Mouse (Mus musculus): ENCODE measurements at regions not wholly inside any gene's neighbourhood (a gene's known extent, or its start where the extent isn't known, plus 50 kb on each side); places are given as distances from the start of the nearest gene placed in this dataset.

DNA sequence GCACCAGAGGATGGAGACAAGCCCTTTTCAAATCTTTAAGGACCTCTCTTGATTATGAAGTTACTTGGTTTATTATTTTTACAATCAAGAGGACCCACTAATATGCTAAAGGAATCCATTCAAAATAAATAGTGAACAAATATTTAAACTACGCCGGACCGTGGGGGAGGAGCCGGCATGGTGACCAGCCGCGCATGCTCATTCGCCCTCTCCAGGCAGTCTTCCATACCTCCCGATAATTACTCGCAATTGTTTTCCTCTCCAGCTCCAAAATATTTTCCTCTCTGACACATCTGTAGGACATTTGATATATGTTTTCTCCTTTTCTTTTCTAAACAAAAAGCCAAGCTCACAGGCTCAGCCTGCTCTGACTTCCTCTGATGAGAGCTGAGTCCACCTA lies 111.3 kb upstream of the Gsc start:
- TF ChIP-seq POLR2A (IDR thresholded peaks at IDR 0.05; ENCODE audit: extremely low read depth, insufficient read depth, low read length) (no peak), CTCF (IDR thresholded peaks at IDR 0.05; ENCODE audit: extremely low read depth, insufficient read depth, low read length) (no peak)
- Histone ChIP-seq H3K27ac (ENCODE audit: insufficient read depth, low read length) (no peak overlapping the region), H3K4me3 (ENCODE audit: insufficient read depth, low read length) (no peak overlapping the region)

DNA sequence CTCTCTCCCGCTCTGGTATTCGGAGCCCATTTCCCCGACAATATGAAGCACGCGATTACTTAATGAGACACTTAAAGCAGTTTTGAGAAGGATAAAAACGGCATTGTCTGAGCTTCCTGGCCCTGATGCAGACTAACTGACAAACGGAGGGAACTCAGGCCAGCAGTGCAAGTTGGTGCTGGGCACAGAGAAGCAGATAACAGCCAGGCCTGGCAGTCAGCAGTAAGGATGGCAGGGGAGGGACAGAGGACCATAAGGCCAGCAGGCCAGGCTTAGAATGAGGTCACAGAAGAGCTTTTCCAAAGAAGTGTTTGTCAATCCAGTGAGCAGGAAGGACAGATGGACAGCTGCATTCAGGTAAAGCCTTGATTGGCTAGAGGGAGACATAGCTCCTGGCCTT lies 107.7 kb upstream of the Gsc start:
- Histone ChIP-seq H3K27ac (ENCODE audit: insufficient read depth, low read length) (no peak overlapping the region), H3K4me3 (ENCODE audit: insufficient read depth, low read length) (no peak overlapping the region)
- no peak for TF ChIP-seq CTCF (IDR thresholded peaks at IDR 0.05; ENCODE audit: extremely low read depth, insufficient read depth, low read length)
- TF ChIP-seq POLR2A (IDR thresholded peaks at IDR 0.05; ENCODE audit: extremely low read depth, insufficient read depth, low read length): no peak

More for the DNA sequence above, 111.3 kb upstream of the Gsc start:
- H3K4me1 ChIP-seq (ENCODE audit: control insufficient read depth, insufficient read depth, low read length): no peaks in the 10 kb centered on the region

DNA sequence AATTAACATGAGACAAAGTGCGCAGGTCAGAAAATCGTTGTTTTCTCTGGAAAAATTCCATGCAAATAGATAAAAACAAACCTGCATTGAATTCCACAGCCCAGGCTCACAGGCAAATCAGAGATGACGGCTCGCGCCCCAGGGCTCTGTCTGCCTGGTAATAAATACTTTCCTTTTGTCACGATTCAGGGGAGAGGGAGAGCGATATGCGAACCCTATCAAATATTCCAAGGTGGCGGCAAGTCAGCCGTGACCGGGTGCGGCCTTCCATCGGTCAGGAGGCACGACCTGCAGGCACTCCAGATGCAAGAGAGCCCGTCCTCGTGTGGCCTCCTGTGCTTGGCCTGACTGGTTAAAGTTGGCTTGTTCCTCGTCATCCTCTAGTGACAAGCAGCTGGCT lies 94.5 kb upstream of the Gsc start:
- no peaks in the 10 kb centered on the region for H3K4me1 ChIP-seq (ENCODE audit: control insufficient read depth, insufficient read depth, low read length)
- no peak overlapping the region for H3K27ac ChIP-seq (ENCODE audit: insufficient read depth, low read length)
- no peak overlapping the region for H3K4me3 ChIP-seq (ENCODE audit: insufficient read depth, low read length)
- TF ChIP-seq POLR2A (IDR thresholded peaks at IDR 0.05; ENCODE audit: extremely low read depth, insufficient read depth, low read length): no peak
- no peak for TF ChIP-seq CTCF (IDR thresholded peaks at IDR 0.05; ENCODE audit: extremely low read depth, insufficient read depth, low read length)

More for the DNA sequence above, 107.7 kb upstream of the Gsc start:
- H3K4me1 ChIP-seq (ENCODE audit: control insufficient read depth, insufficient read depth, low read length): no peaks in the 10 kb centered on the region

DNA sequence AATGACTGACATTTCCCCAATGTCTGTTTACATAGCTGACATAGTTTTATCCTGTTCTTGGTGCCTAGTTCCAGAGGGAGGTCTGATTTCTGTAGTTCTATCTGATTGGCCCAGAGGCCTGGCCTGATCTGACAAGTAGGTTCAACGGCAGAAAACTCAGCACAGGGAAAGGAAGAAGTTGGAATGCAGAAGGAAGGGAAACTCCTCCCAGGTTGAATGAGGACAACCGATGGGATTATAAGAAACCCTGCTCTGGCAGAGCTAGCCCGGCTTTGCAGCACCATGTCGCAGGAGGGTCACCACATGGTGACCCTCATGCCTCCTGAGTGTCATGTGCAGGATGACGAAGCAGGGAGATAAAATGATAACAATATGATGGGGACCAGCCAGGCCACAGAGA lies 89.8 kb upstream of the Gsc start:
- H3K4me1 ChIP-seq (ENCODE audit: control insufficient read depth, insufficient read depth, low read length): no peaks in the 10 kb centered on the region

DNA sequence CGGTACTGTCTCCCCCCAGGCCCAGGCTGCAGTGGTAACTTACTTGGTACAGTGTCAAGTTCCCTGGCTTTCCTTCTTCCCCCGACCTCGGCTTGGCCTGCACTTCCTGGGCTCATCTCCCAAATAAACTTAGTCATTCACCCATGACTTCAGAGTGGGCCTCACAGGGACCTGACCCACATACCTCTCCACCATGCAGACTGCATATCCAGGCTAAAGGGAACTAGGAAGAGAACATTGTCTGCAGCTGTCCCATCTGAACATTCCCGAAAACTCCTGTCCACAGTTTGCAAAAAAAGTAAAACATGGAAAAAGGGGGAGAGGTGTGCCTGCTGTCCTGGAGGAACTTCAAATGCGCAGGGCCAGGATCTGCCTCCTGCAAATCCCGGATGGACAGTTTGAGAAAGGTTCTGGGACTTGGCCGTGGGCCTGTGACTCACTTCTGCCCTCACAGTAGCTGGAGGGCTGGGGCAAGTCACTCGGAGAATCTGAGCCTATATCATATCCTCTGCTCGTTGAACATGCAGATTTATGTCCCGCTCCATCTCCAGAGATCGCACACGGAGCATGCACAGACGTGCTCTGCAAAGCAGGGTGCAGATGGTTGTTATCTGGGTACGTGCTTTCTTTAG lies 87.9 kb upstream of the Gsc start:
- TF ChIP-seq CTCF (IDR thresholded peaks at IDR 0.05; ENCODE audit: extremely low read depth, insufficient read depth, low read length): no peak
- TF ChIP-seq POLR2A (IDR thresholded peaks at IDR 0.05; ENCODE audit: extremely low read depth, insufficient read depth, low read length): no peak
- Histone ChIP-seq H3K4me1 (ENCODE audit: control insufficient read depth, insufficient read depth, low read length) (no peaks in the 10 kb centered on the region), H3K4me3 (ENCODE audit: insufficient read depth, low read length) (no peak overlapping the region), H3K27ac (ENCODE audit: insufficient read depth, low read length) (no peak overlapping the region)

More for the DNA sequence above, 89.8 kb upstream of the Gsc start:
- H3K4me3 ChIP-seq (ENCODE audit: insufficient read depth, low read length): no peak overlapping the region
- TF ChIP-seq POLR2A (IDR thresholded peaks at IDR 0.05; ENCODE audit: extremely low read depth, insufficient read depth, low read length): no peak
- no peak for TF ChIP-seq CTCF (IDR thresholded peaks at IDR 0.05; ENCODE audit: extremely low read depth, insufficient read depth, low read length)
- no peak overlapping the region for H3K27ac ChIP-seq (ENCODE audit: insufficient read depth, low read length)

DNA sequence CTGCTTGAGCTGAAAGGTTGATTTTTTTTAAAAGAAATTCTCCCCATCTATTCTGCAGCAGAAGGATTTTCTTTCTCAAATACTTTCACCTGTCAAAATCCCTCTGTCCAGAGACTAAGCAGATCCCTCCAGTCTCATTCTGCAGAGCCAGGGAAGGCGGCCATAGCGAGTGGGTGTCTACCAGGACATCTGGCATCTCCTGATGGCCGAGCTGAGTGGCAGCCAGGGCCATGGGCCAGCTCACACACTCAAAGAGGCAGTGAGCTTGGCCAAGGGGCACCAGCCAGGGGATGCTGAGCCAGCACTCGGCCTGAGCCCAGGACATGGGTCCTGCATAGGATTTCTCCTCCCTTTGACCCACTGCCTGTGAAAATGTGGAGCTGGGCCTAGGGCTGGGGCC lies 84.6 kb upstream of the Gsc start:
- Histone ChIP-seq H3K4me3 (ENCODE audit: insufficient read depth, low read length) (no peak overlapping the region), H3K4me1 (ENCODE audit: control insufficient read depth, insufficient read depth, low read length) (no peaks in the 10 kb centered on the region), H3K27ac (ENCODE audit: insufficient read depth, low read length) (no peak overlapping the region)
- no peak for TF ChIP-seq POLR2A (IDR thresholded peaks at IDR 0.05; ENCODE audit: extremely low read depth, insufficient read depth, low read length)
- no peak for TF ChIP-seq CTCF (IDR thresholded peaks at IDR 0.05; ENCODE audit: extremely low read depth, insufficient read depth, low read length)

DNA sequence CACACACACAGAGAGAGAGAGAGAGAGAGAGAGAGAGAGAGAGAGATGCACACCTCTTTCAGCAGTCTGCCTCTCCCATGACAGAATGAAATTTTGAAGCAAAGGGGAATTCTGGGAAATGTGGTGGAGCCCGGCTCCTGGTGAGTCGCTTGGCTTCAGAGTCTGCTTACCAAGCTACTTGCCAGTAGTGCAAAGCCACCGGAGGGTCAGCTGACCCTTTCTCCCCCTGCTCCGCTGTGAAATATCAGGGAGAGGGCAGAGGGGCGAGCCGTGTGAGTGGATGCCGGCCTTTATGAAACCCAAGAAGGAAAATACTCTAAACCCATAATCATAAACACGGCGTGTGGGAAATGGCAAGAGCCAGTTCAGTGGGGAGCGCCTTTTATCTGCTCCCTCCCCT lies 84.2 kb upstream of the Gsc start:
- TF ChIP-seq CTCF (IDR thresholded peaks at IDR 0.05; ENCODE audit: extremely low read depth, insufficient read depth, low read length) (no peak), POLR2A (IDR thresholded peaks at IDR 0.05; ENCODE audit: extremely low read depth, insufficient read depth, low read length) (no peak)
- H3K4me3 ChIP-seq (ENCODE audit: insufficient read depth, low read length): no peak overlapping the region
- no peak overlapping the region for H3K27ac ChIP-seq (ENCODE audit: insufficient read depth, low read length)
- H3K4me1 ChIP-seq (ENCODE audit: control insufficient read depth, insufficient read depth, low read length): no peaks in the 10 kb centered on the region

DNA sequence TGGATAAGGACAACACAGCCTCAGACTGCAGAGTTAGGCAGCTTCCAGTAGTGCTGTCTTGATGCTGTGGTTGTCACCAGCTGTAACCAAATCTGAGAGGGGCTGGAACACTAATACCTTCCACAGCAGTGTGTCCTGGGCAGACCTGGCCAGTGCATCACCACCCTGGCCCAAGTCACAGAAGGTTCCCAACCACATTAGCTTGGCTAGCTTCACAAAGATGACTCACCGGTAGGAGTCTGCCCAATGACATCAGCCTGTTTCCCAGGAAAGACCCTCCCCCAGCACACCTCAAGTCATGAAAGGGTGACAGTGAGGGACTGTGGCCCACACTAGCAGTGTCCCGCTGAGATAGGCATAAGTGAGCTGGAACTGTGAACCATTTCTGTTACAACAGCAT lies 75.5 kb upstream of the Gsc start:
- no peak for TF ChIP-seq POLR2A (IDR thresholded peaks at IDR 0.05; ENCODE audit: extremely low read depth, insufficient read depth, low read length)
- TF ChIP-seq CTCF (IDR thresholded peaks at IDR 0.05; ENCODE audit: extremely low read depth, insufficient read depth, low read length): no peak
- no peak overlapping the region for H3K4me3 ChIP-seq (ENCODE audit: insufficient read depth, low read length)
- no peak overlapping the region for H3K27ac ChIP-seq (ENCODE audit: insufficient read depth, low read length)
- no peaks in the 10 kb centered on the region for H3K4me1 ChIP-seq (ENCODE audit: control insufficient read depth, insufficient read depth, low read length)

DNA sequence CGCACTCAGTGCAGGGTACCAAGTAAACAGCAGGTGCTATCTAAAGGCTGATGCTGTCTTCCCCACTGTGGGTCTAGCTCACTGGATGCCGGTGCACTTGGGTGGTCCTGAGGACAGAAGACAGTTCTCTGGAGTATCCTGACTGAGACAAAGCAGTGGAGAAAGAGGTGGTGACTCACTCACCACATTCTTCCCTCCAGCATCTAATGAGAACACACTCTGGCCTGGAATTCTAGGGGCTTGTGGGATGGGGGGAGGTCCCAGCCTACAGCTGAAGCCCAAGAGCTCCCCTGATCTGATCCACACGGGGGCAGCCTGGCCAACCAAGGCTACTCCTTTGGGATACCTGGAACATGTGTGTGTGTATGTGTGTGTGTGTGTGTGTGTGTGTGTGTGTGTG lies 74.4 kb upstream of the Gsc start:
- H3K4me1 ChIP-seq (ENCODE audit: control insufficient read depth, insufficient read depth, low read length): no peaks in the 10 kb centered on the region
- no peak overlapping the region for H3K4me3 ChIP-seq (ENCODE audit: insufficient read depth, low read length)
- H3K27ac ChIP-seq (ENCODE audit: insufficient read depth, low read length): no peak overlapping the region
- no peak for TF ChIP-seq CTCF (IDR thresholded peaks at IDR 0.05; ENCODE audit: extremely low read depth, insufficient read depth, low read length)
- no peak for TF ChIP-seq POLR2A (IDR thresholded peaks at IDR 0.05; ENCODE audit: extremely low read depth, insufficient read depth, low read length)

DNA sequence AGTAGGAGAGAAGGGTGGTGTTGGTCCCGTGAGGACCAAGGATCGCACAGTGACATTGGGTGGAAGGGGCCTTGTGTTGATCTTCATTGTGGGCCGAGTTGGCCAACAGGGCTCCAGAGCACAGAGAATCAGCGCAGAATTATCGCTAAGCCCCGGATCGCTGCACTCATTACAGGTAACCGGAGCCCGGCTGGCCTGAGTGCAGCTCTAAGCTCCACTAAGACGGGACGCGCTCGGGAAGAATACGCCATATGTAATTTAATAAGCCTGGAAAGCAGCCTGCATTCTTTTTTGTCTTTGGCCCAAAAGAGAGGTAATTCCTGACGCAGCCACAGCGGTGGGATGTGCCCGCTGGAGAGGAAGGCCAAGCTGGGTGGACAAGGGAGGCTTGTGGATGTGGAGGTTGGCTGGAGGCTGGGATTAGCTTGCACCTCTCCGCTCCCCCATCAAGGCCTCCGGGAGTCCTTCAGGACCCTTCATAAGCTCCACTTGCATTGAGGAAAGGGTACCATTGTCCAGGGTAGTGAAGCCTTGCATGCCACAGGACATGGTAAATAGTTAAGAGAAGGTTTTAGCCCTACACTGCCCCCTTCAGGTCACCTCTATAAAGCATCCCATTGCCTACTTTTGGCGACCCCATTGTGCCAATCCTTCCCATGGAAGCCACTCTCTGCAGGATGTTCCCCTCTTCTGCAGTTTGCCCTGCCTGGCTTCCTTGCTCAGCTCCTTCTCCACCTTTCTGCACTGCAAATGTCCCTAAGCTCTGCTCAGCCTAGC lies 73.1 kb upstream of the Gsc start:
- no peak overlapping the region for H3K27ac ChIP-seq (ENCODE audit: insufficient read depth, low read length)
- no peak for TF ChIP-seq POLR2A (IDR thresholded peaks at IDR 0.05; ENCODE audit: extremely low read depth, insufficient read depth, low read length)
- H3K4me1 ChIP-seq (ENCODE audit: control insufficient read depth, insufficient read depth, low read length): no peaks in the 10 kb centered on the region
- no peak overlapping the region for H3K4me3 ChIP-seq (ENCODE audit: insufficient read depth, low read length)
